Mouse (Mus musculus): ENCODE data around the gene Kpna2.

DNA sequence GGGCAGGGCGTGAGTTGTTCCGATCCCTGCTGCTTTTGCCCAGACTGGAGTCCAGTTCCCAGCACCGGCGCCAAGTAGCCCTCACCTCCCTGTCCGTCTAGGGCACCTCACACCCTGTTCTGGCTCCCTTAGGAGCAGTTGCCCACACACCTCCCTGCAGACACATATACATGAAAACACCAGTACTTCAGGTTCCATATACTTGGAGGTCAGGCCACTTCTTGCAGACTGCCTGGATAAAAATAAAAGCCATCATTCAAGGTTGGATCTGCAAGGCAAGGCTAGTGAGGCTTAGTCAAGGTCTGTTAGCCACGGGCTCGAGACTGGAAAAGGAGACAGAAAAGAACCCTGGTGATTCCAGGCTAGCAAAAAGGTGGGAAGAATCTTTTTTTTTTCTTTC is 32.3 kb upstream of the Kpna2 start:
- TF ChIP-seq CTCF (IDR thresholded peaks at IDR 0.05; ENCODE audit: control insufficient read depth, insufficient read depth, insufficient replicate concordance, low read depth, low read length) (no peak), POLR2A (IDR thresholded peaks at IDR 0.05; ENCODE audit: control insufficient read depth, low read depth, low read length) (no peak)
